28 mouse cellular contexts compared by ENCODE assay signal in genomic region chr4:151747723-151748122, GRCm38 (mm10).
"Had no signal": no experiment of that assay in that cellular context is flagged by ENCODE, and none has a peak within 500 bp of the region (broad histone marks: within the 10 kb centered on the region; RNA-seq: fewer than 3 reads in every experiment).

No protein-coding gene starts in this region.

- H3K36me3 ChIP-seq: limb, embryonic 10.5 days; limb, embryonic 12.5 days; limb, embryonic 13.5 days; limb, embryonic 15.5 days; liver, embryonic 12.5 days; liver, embryonic 13.5 days; liver, embryonic 15.5 days; lung, embryonic 15.5 days; midbrain, embryonic 10.5 days; midbrain, embryonic 12.5 days; midbrain, embryonic 13.5 days; midbrain, embryonic 15.5 days; neural tube, embryonic 12.5 days had no signal

- ATAC-seq: liver, embryonic 12.5 days; liver, postnatal 0 days; lung, postnatal 0 days; midbrain, embryonic 13.5 days; midbrain, embryonic 15.5 days; midbrain, embryonic 16.5 days had no signal

- H3K4me1 ChIP-seq: lung, embryonic 15.5 days had no signal

- H3K27me3 ChIP-seq: limb, embryonic 12.5 days; limb, embryonic 13.5 days; limb, embryonic 15.5 days; liver, embryonic 12.5 days; liver, embryonic 13.5 days; liver, embryonic 15.5 days; lung, embryonic 15.5 days; midbrain, embryonic 12.5 days; midbrain, embryonic 13.5 days; midbrain, embryonic 15.5 days; neural tube, embryonic 12.5 days had no signal

- H3K9me3 ChIP-seq: limb, embryonic 10.5 days; limb, embryonic 12.5 days; limb, embryonic 13.5 days; limb, embryonic 15.5 days; liver, embryonic 12.5 days; liver, embryonic 13.5 days; liver, embryonic 15.5 days; lung, embryonic 15.5 days; midbrain, embryonic 10.5 days; midbrain, embryonic 12.5 days; midbrain, embryonic 13.5 days; midbrain, embryonic 15.5 days; neural tube, embryonic 12.5 days had no signal

- DNase-seq: left cerebral cortex, postnatal 4 days; liver; liver, embryonic 13.5 days; liver, postnatal 0 days; lung, adult 18-20 months; lung, adult 2 months; lung, embryonic 14.5 days; lung, postnatal 10 days; lung, postnatal 14 days; lung, postnatal 36 days; lung, postnatal 4 days; midbrain, embryonic 14.5 days had no signal

- H3K4me3 ChIP-seq: left cerebral cortex, adult 2 months; limb, embryonic 10.5 days; limb, embryonic 12.5 days; limb, embryonic 13.5 days; limb, embryonic 15.5 days; liver, embryonic 12.5 days; liver, embryonic 13.5 days; liver, embryonic 15.5 days; lung, embryonic 15.5 days; midbrain, embryonic 10.5 days; midbrain, embryonic 12.5 days; midbrain, embryonic 13.5 days; midbrain, embryonic 15.5 days; myocyte; neural tube, embryonic 12.5 days had no signal
